In the genomic region with DNA sequence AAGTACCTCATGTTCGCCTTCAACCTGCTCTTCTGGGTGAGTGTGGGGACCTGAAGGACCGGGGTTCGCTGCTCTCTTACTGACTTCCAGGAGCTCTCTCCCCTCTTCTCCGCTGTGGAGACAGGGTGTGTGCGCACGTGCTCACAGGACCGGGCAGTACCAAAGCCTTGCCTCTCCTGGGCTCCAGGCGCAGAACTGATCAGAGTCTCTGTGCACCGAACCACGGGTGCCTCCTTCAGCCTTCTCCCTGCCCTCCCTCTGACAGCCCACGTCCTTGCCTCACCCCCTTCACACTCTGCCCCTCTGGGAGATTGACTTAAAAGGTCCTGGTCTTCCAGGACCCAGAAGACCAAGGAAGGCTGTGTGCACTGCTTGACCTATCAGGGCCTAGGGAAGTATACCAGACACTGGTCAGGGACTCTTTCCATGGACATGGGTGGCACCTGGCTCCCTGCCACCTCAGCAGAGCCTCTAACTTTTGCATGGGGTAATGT, we compare ENCODE assay signal across 9 mouse cellular contexts. TPM values are rescaled to one million over a fixed set of nuclear protein-coding genes. Genes with fewer than 3 reads are reported as not detected.
A peak's percentile ranks its signal among the peaks of the same experiment; 100 is the strongest.
DNase-seq lines count a peak whose midpoint lies in the region; ATAC-seq and TF ChIP-seq lines count a peak whose summit lies in the region.
"Had no signal": no experiment of that assay in that cellular context is flagged by ENCODE, and none has a peak within 500 bp of the region (broad histone marks: within the 10 kb centered on the region; RNA-seq: fewer than 3 reads in every experiment).

No protein-coding gene starts in this region.

- peaks cover 17 to 39% of the 10 kb centered on the region in 2 experiments for H3K4me1 ChIP-seq in CH12.LX (ENCODE audit: control insufficient read depth in 1 of 2, insufficient read depth in 2 of 2)
- peaks cover 6% of the 10 kb centered on the region; the same call in 1 of the 2 replicates for H3K4me1 ChIP-seq in forebrain, embryonic 11.5 days (replicated peaks; ENCODE audit: control insufficient read depth, insufficient read depth, low read length)
- H3K4me1 ChIP-seq in liver, embryonic 12.5 days, result peaks cover 42% of the 10 kb centered on the region

- no peak for DNase-seq in gastrocnemius, adult 2 months
- no peak for DNase-seq in gastrocnemius, adult 8-10 months (ENCODE audit: low spot score in 2 of 2)
- DNase-seq in CH12.LX (ENCODE audit: extremely low read depth), result no peak
- peak; percentile 61 for DNase-seq in forebrain, embryonic 11.5 days (ENCODE audit: low spot score)
- DNase-seq in ovary, adult 18-20 months (ENCODE audit: low spot score), result no peak
- no peak for DNase-seq in right cerebral cortex, postnatal 4 days
- DNase-seq: thymus, adult 18-20 months had no signal

- intact Hi-C loops in gastrocnemius, adult 2 months (cut with DNase I), result no loop called here

- peak overlapping the region; percentile 43; the same call in 1 of the 2 replicates for H3K27ac ChIP-seq in gastrocnemius, adult 2 months
- no peak overlapping the region for H3K27ac ChIP-seq in CH12.LX (ENCODE audit: insufficient read depth, low read depth)
- H3K27ac ChIP-seq in forebrain, embryonic 11.5 days (ENCODE audit: low read depth, low read length), result no peak overlapping the region
- H3K27ac ChIP-seq in liver, embryonic 12.5 days, result no peak overlapping the region

- no peak for TF ChIP-seq POLR2A in CH12.LX (IDR thresholded peaks at IDR 0.05; ENCODE audit: low read depth, low read length)

- no peak for TF ChIP-seq EP300 in CH12.LX (IDR thresholded peaks at IDR 0.05; ENCODE audit: low read length)

- ATAC-seq in forebrain, embryonic 11.5 days (replicated peaks; ENCODE audit: low FRiP score), result peak; percentile 24; the same call in 1 of the 2 replicates
- 0 out of 2 replicates have a peak, but pooled peaks have one; percentile 3 for ATAC-seq in liver, embryonic 12.5 days
- ATAC-seq in erythroid progenitor cell, adult 5-6 weeks (replicated peaks; ENCODE audit: low FRiP score, poor library complexity, severe bottlenecking), result no peak

- no peaks in the 10 kb centered on the region for H3K27me3 ChIP-seq in CH12.LX (replicated peaks)
- peaks cover 4% of the 10 kb centered on the region for H3K27me3 ChIP-seq in forebrain, embryonic 11.5 days (ENCODE audit: control insufficient read depth, insufficient read depth, low read length)
- H3K27me3 ChIP-seq in liver, embryonic 12.5 days (replicated peaks), result peaks cover 31% of the 10 kb centered on the region

- dilution Hi-C loops in CH12.LX (cut with MboI; ENCODE audit: extremely low pct_ligation_motif_present, extremely low pct_unique_long_range_greater_than_20kb, low sequenced_read_pairs), result no loop called here

- 5% methylated on average over 11 of the region's 11 CpGs for WGBS in forebrain, embryonic 11.5 days
- WGBS in liver, embryonic 12.5 days (ENCODE audit: insufficient replicate concordance), result 47% methylated on average over 11 of the region's 11 CpGs

- no peaks in the 10 kb centered on the region for H3K79me2 ChIP-seq in CH12.LX (replicated peaks; ENCODE audit: control insufficient read depth, extremely low read depth, insufficient read depth, poor library complexity, severe bottlenecking)

- H3K4me2 ChIP-seq in CH12.LX (ENCODE audit: insufficient read depth, low read depth, poor library complexity, severe bottlenecking), result peak overlapping the region; percentile 88; the same call in 1 of the 2 replicates
- peak overlapping the region; percentile 95 for H3K4me2 ChIP-seq in forebrain, embryonic 11.5 days (ENCODE audit: low read depth, low read length, severe bottlenecking)
- H3K4me2 ChIP-seq in liver, embryonic 12.5 days, result peak overlapping the region; percentile 90

- in situ Hi-C loops in CH12.LX (cut with MboI; ENCODE audit: low pct_ligation_motif_present, low pct_unique_long_range_greater_than_20kb, low sequenced_read_pairs), result loop anchor here (5.0 kb wide), 1 partner anchor 45 kb away; no protein-coding TSS in a partner anchor

- peak overlapping the region; percentile 76 for H3K4me3 ChIP-seq in gastrocnemius, adult 2 months
- no peak overlapping the region for H3K4me3 ChIP-seq in CH12.LX (replicated peaks in 1 of 3; ENCODE audit: low read depth in 2 of 3, low read length in 2 of 3, poor library complexity in 1 of 3)
- H3K4me3 ChIP-seq in forebrain, embryonic 11.5 days (ENCODE audit: low read depth, low read length), result peak overlapping the region; percentile 61
- H3K4me3 ChIP-seq in liver, embryonic 12.5 days, result peak overlapping the region; percentile 55

- peaks cover 0 to 43% of the 10 kb centered on the region in 2 experiments for H3K36me3 ChIP-seq in CH12.LX (replicated peaks in 1 of 2; ENCODE audit: control insufficient read depth in 1 of 2, insufficient read depth in 1 of 2, low read length in 1 of 2)
- no peaks in the 10 kb centered on the region for H3K36me3 ChIP-seq in forebrain, embryonic 11.5 days (ENCODE audit: control insufficient read depth, insufficient read depth, low read length)
- peaks cover 25% of the 10 kb centered on the region for H3K36me3 ChIP-seq in liver, embryonic 12.5 days

- H3K9me3 ChIP-seq in CH12.LX (replicated peaks; ENCODE audit: low read length), result no peaks in the 10 kb centered on the region
- no peaks in the 10 kb centered on the region for H3K9me3 ChIP-seq in forebrain, embryonic 11.5 days (ENCODE audit: control insufficient read depth, low read length)
- H3K9me3 ChIP-seq in liver, embryonic 12.5 days (replicated peaks), result no peaks in the 10 kb centered on the region

- TF ChIP-seq CTCF in gastrocnemius, adult 2 months (IDR thresholded peaks at IDR 0.05), result no peak
- no peak for TF ChIP-seq CTCF in CH12.LX (conservative IDR thresholded peaks at IDR 0.05 in 1 of 2, IDR thresholded peaks at IDR 0.05 in 1 of 2; ENCODE audit: low read depth in 2 of 2, low read length in 2 of 2)

- TF ChIP-seq RAD21 in CH12.LX (IDR thresholded peaks at IDR 0.05; ENCODE audit: low read depth, low read length), result no peak

- H3K9ac ChIP-seq in CH12.LX (ENCODE audit: insufficient read depth, low read depth), result no peak overlapping the region
- H3K9ac ChIP-seq in forebrain, embryonic 11.5 days (ENCODE audit: low read length), result peak overlapping the region; percentile 65
- peak overlapping the region; percentile 62 for H3K9ac ChIP-seq in liver, embryonic 12.5 days

RNA-seq across cellular contexts. Expression of a gene that starts 7.5 kb away (rescaled TPM):
- total RNA-seq in gastrocnemius, adult 2 months (2021), result 1 to 10 TPM; 7.6 to 8.2 TPM
- 10 to 100 TPM in 2 of 4 experiments, 1 to 10 TPM in 2; 8.1 to 15.1 (median 11.9) TPM for total RNA-seq in gastrocnemius, adult 8-10 months (2022)
- total RNA-seq in CH12.LX (2012; rRNA removed) (28.9 and 30.0 TPM in 2 replicates), CH12.LX (2014; rRNA removed) (23.8 and 28.4 TPM in 2 replicates)
- 20.3 and 21.2 TPM in 2 replicates for polyA plus RNA-seq in CH12.LX (2012; ENCODE audit: insufficient read length, low read depth)
- polyA plus RNA-seq in forebrain, embryonic 11.5 days (2014; fragmentation: Nextera tagmentation; extraction: Ambion mirVana), result 29.7 and 34.0 TPM in 2 replicates
- 56.1 and 60.9 TPM in 2 replicates for polyA plus RNA-seq in liver, embryonic 12.5 days (2016; fragmentation: Nextera tagmentation; extraction: Ambion mirVana)
- total RNA-seq in erythroid progenitor cell, adult 5-6 weeks (2015; ENCODE audit: low replicate concordance), result 1.8 and 3.8 TPM in 2 replicates
- 2.2 and 8.0 TPM in 2 replicates for total RNA-seq in erythroid progenitor cell, adult 5-6 weeks (2017; ENCODE audit: low replicate concordance)

RNA-seq across cellular contexts. Expression of a gene that starts 7.6 kb away (rescaled TPM):
- 10 to 100 TPM; 55.5 to 58.8 TPM for total RNA-seq in gastrocnemius, adult 2 months (2021)
- 10 to 100 TPM; 57.4 to 68.5 (median 63.7) TPM for total RNA-seq in gastrocnemius, adult 8-10 months (2022)
- 82.3 and 109 TPM in 2 replicates for total RNA-seq in CH12.LX (2012; rRNA removed)
- total RNA-seq in CH12.LX (2014; rRNA removed), result 35.7 and 37.1 TPM in 2 replicates
- polyA plus RNA-seq in CH12.LX (2012; ENCODE audit: insufficient read length, low read depth), result 57.5 and 64.8 TPM in 2 replicates
- 73.9 and 78.5 TPM in 2 replicates for polyA plus RNA-seq in forebrain, embryonic 11.5 days (2014; fragmentation: Nextera tagmentation; extraction: Ambion mirVana)
- polyA plus RNA-seq in liver, embryonic 12.5 days (2016; fragmentation: Nextera tagmentation; extraction: Ambion mirVana), result 74.6 and 76.1 TPM in 2 replicates
- total RNA-seq in erythroid progenitor cell, adult 5-6 weeks (2015; ENCODE audit: low replicate concordance), result 6.7 and 15.5 TPM in 2 replicates
- 14.4 and 14.9 TPM in 2 replicates for total RNA-seq in erythroid progenitor cell, adult 5-6 weeks (2017; ENCODE audit: low replicate concordance)

RNA-seq across cellular contexts. Expression of a gene that starts 15.4 kb away (rescaled TPM):
- 10 to 100 TPM; 83.2 to 90.2 TPM for total RNA-seq in gastrocnemius, adult 2 months (2021)
- total RNA-seq in gastrocnemius, adult 8-10 months (2022), result 10 to 100 TPM; 78.2 to 98.0 (median 86.2) TPM
- total RNA-seq in CH12.LX (2012; rRNA removed), result 14.9 and 15.0 TPM in 2 replicates
- total RNA-seq in CH12.LX (2014; rRNA removed), result 10.1 and 10.6 TPM in 2 replicates
- 13.5 and 21.1 TPM in 2 replicates for polyA plus RNA-seq in CH12.LX (2012; ENCODE audit: insufficient read length, low read depth)
- polyA plus RNA-seq in forebrain, embryonic 11.5 days (2014; fragmentation: Nextera tagmentation; extraction: Ambion mirVana), result 40.3 and 48.6 TPM in 2 replicates
- polyA plus RNA-seq in liver, embryonic 12.5 days (2016; fragmentation: Nextera tagmentation; extraction: Ambion mirVana), result 5.7 and 6.2 TPM in 2 replicates
- total RNA-seq in erythroid progenitor cell, adult 5-6 weeks (2015; ENCODE audit: low replicate concordance), result 16.6 and 20.1 TPM in 2 replicates
- 24.1 and 30.7 TPM in 2 replicates for total RNA-seq in erythroid progenitor cell, adult 5-6 weeks (2017; ENCODE audit: low replicate concordance)

RNA-seq across cellular contexts. Expression of a gene that starts 21.7 kb away (rescaled TPM):
- total RNA-seq in gastrocnemius, adult 2 months (2021), result 1 to 10 TPM; 6.1 to 6.3 TPM
- total RNA-seq in gastrocnemius, adult 8-10 months (2022), result 10 to 100 TPM in 1 of 4 experiments, 1 to 10 TPM in 3; 3.3 to 11.4 (median 6.9) TPM
- total RNA-seq in CH12.LX (2012; rRNA removed) (not detected in 2 replicates), CH12.LX (2014; rRNA removed) (not detected in 2 replicates)
- polyA plus RNA-seq in CH12.LX (2012; ENCODE audit: insufficient read length, low read depth), result not detected in 2 replicates
- polyA plus RNA-seq in forebrain, embryonic 11.5 days (2014; fragmentation: Nextera tagmentation; extraction: Ambion mirVana), result 3.6 and 5.9 TPM in 2 replicates
- polyA plus RNA-seq in liver, embryonic 12.5 days (2016; fragmentation: Nextera tagmentation; extraction: Ambion mirVana), result 3.7 and 5.8 TPM in 2 replicates
- total RNA-seq in erythroid progenitor cell, adult 5-6 weeks (2015; ENCODE audit: low replicate concordance), result not detected in 2 replicates
- total RNA-seq in erythroid progenitor cell, adult 5-6 weeks (2017; ENCODE audit: low replicate concordance), result 3.3 TPM in 1 of 2 replicates, not detected in the other

RNA-seq across cellular contexts. Expression of a gene that starts 27.6 kb away (rescaled TPM):
- 100 to 1,000 TPM; 345 to 348 TPM for total RNA-seq in gastrocnemius, adult 2 months (2021)
- 100 to 1,000 TPM; 250 to 384 (median 284) TPM for total RNA-seq in gastrocnemius, adult 8-10 months (2022)
- 8.9 and 11.7 TPM in 2 replicates for total RNA-seq in CH12.LX (2012; rRNA removed)
- 1.5 and 2.8 TPM in 2 replicates for total RNA-seq in CH12.LX (2014; rRNA removed)
- 25.3 and 29.6 TPM in 2 replicates for polyA plus RNA-seq in CH12.LX (2012; ENCODE audit: insufficient read length, low read depth)
- 16.9 and 17.9 TPM in 2 replicates for polyA plus RNA-seq in forebrain, embryonic 11.5 days (2014; fragmentation: Nextera tagmentation; extraction: Ambion mirVana)
- 16.6 and 17.8 TPM in 2 replicates for polyA plus RNA-seq in liver, embryonic 12.5 days (2016; fragmentation: Nextera tagmentation; extraction: Ambion mirVana)
- total RNA-seq in erythroid progenitor cell, adult 5-6 weeks (2015; ENCODE audit: low replicate concordance), result 14.7 and 19.8 TPM in 2 replicates
- 4.2 and 8.3 TPM in 2 replicates for total RNA-seq in erythroid progenitor cell, adult 5-6 weeks (2017; ENCODE audit: low replicate concordance)

Comparison
In these comparisons a context has a peak if more than half of its experiments do, and no peak if none do; other contexts are left out.
1. H3K4me3 ChIP-seq: peak in gastrocnemius, adult 2 months (single experiment), forebrain, embryonic 11.5 days (single experiment) and liver, embryonic 12.5 days (single experiment); none in CH12.LX (0 of 3).
2. Peak in every context shown above with its lines, with median percentiles within 50 percentile points of each other: H3K4me2 ChIP-seq.